Comparison of ENCODE assay signal across 8 mouse cellular contexts in genomic region chr3:98975777-98976176, GRCm38 (mm10).
A peak's percentile ranks its signal among the peaks of the same experiment; 100 is the strongest.
DNase-seq lines count a peak whose midpoint lies in the region; ATAC-seq and TF ChIP-seq lines count a peak whose summit lies in the region.

No protein-coding gene starts in this region.

- H3K4me1 ChIP-seq in forebrain, embryonic 12.5 days: no peaks in the 10 kb centered on the region
- no peaks in the 10 kb centered on the region for H3K4me1 ChIP-seq in forebrain, embryonic 11.5 days (replicated peaks; ENCODE audit: control insufficient read depth, insufficient read depth, low read length)
- H3K4me1 ChIP-seq in forebrain, postnatal 0 days (ENCODE audit: insufficient read depth): no peaks in the 10 kb centered on the region

- H3K4me2 ChIP-seq in forebrain, embryonic 12.5 days: no peak overlapping the region
- H3K4me2 ChIP-seq in forebrain, embryonic 11.5 days (ENCODE audit: low read depth, low read length, severe bottlenecking): no peak overlapping the region
- no peak overlapping the region for H3K4me2 ChIP-seq in forebrain, postnatal 0 days (ENCODE audit: low read depth)

- no peaks in the 10 kb centered on the region for H3K27me3 ChIP-seq in forebrain, embryonic 12.5 days
- H3K27me3 ChIP-seq in forebrain, embryonic 11.5 days (ENCODE audit: control insufficient read depth, insufficient read depth, low read length): no peaks in the 10 kb centered on the region
- H3K27me3 ChIP-seq in forebrain, postnatal 0 days (ENCODE audit: insufficient read depth, low read length): no peaks in the 10 kb centered on the region

- no peaks in the 10 kb centered on the region for H3K36me3 ChIP-seq in forebrain, embryonic 12.5 days (replicated peaks)
- H3K36me3 ChIP-seq in forebrain, embryonic 11.5 days (ENCODE audit: control insufficient read depth, insufficient read depth, low read length): no peaks in the 10 kb centered on the region
- H3K36me3 ChIP-seq in forebrain, postnatal 0 days (ENCODE audit: insufficient read depth): no peaks in the 10 kb centered on the region

- H3K9me3 ChIP-seq in forebrain, embryonic 12.5 days: no peaks in the 10 kb centered on the region
- no peaks in the 10 kb centered on the region for H3K9me3 ChIP-seq in forebrain, embryonic 11.5 days (ENCODE audit: control insufficient read depth, low read length)
- H3K9me3 ChIP-seq in forebrain, postnatal 0 days (ENCODE audit: low read length): no peaks in the 10 kb centered on the region

- no peak overlapping the region for H3K9ac ChIP-seq in forebrain, embryonic 12.5 days
- H3K9ac ChIP-seq in forebrain, embryonic 11.5 days (ENCODE audit: low read length): no peak overlapping the region
- H3K9ac ChIP-seq in forebrain, postnatal 0 days: no peak overlapping the region

- no peak overlapping the region for H3K4me3 ChIP-seq in forebrain, embryonic 12.5 days (replicated peaks)
- no peak overlapping the region for H3K4me3 ChIP-seq in forebrain, embryonic 11.5 days (ENCODE audit: low read depth, low read length)
- no peak overlapping the region for H3K4me3 ChIP-seq in forebrain, postnatal 0 days (ENCODE audit: low read depth, low read length)

- 0 out of 2 replicates have a peak, but pooled peaks have one; percentile 20 for ATAC-seq in forebrain, embryonic 12.5 days (ENCODE audit: low FRiP score)
- no peak for ATAC-seq in forebrain, embryonic 11.5 days (replicated peaks; ENCODE audit: low FRiP score)
- peak; percentile 53; the same call in 1 of the 2 replicates for ATAC-seq in forebrain, postnatal 0 days

- WGBS in forebrain, embryonic 12.5 days: 10% methylated on average over 3 of the region's 3 CpGs
- 8% methylated on average over 3 of the region's 3 CpGs for WGBS in forebrain, embryonic 11.5 days
- WGBS in forebrain, postnatal 0 days: 6% methylated on average over 3 of the region's 3 CpGs

- DNase-seq in forebrain, embryonic 11.5 days (ENCODE audit: low spot score): no peak
- peak; percentile 3 to 7 for DNase-seq in right cerebral cortex, adult 2 months (ENCODE audit: low spot score in 2 of 2)
- no peak for DNase-seq in right cerebral cortex, postnatal 25 days
- DNase-seq in forebrain, postnatal 0 days: peak; percentile 52
- DNase-seq in kidney, postnatal 36 days: peak; percentile 32 to 75
- peak; percentile 83 for DNase-seq in retina, embryonic 14.5 days (ENCODE audit: low spot score)
- DNase-seq in spleen, adult 12 weeks (ENCODE audit: low spot score): no peak

- peak; percentile 68 for TF ChIP-seq CTCF in forebrain, postnatal 0 days (IDR thresholded peaks at IDR 0.05; ENCODE audit: low read depth)

- no peak overlapping the region for H3K27ac ChIP-seq in forebrain, embryonic 12.5 days
- H3K27ac ChIP-seq in forebrain, embryonic 11.5 days (ENCODE audit: low read depth, low read length): no peak overlapping the region
- no peak overlapping the region for H3K27ac ChIP-seq in forebrain, postnatal 0 days (ENCODE audit: low read depth, low read length)

Comparison
In these comparisons a context has a peak if more than half of its experiments do, and no peak if none do; other contexts are left out.
1. DNase-seq: peak in right cerebral cortex, adult 2 months (2 of 2), forebrain, postnatal 0 days (single experiment), kidney, postnatal 36 days (2 of 2) and retina, embryonic 14.5 days (single experiment); none in forebrain, embryonic 11.5 days (single experiment), right cerebral cortex, postnatal 25 days (single experiment) and spleen, adult 12 weeks (single experiment).